Mouse (Mus musculus): ENCODE measurements at regions not wholly inside any gene's neighbourhood (a gene's known extent, or its start where the extent isn't known, plus 50 kb on each side); places are given as distances from the start of the nearest gene placed in this dataset.

GRCm38 (mm10) chr14:80247575-80247974 lies 263.7 kb downstream of the Olfm4 start:
- DNase-seq: no peak

GRCm38 (mm10) chr14:80249882-80250281 lies 266.0 kb downstream of the Olfm4 start:
- no peak for DNase-seq

GRCm38 (mm10) chr14:80257086-80257485 lies 273.2 kb downstream of the Olfm4 start:
- DNase-seq: no peak

- no peak for DNase-seq
Measured at GRCm38 (mm10) chr14:80263173-80263572, 279.3 kb downstream of the Olfm4 start.

- no peak for DNase-seq
Measured at GRCm38 (mm10) chr14:80265081-80265480, 281.2 kb downstream of the Olfm4 start.

- DNase-seq: peak in 1 of 2 experiments; percentile 2
Measured at GRCm38 (mm10) chr14:80269179-80269951, 285.5 kb downstream of the Olfm4 start.

- no peak for DNase-seq
Measured at GRCm38 (mm10) chr14:80270063-80270462, 286.2 kb downstream of the Olfm4 start.

GRCm38 (mm10) chr14:80280188-80280587 lies 296.3 kb downstream of the Olfm4 start:
- no peak for DNase-seq

GRCm38 (mm10) chr14:80283726-80284125 lies 299.8 kb downstream of the Olfm4 start:
- no peak for DNase-seq

GRCm38 (mm10) chr14:80291360-80291759 lies 307.5 kb downstream of the Olfm4 start:
- no peak for DNase-seq

- no peak for DNase-seq
Measured at GRCm38 (mm10) chr14:80293378-80293777, 309.5 kb downstream of the Olfm4 start.

- no peak for DNase-seq
Measured at GRCm38 (mm10) chr14:80329651-80330050, 345.8 kb downstream of the Olfm4 start.

GRCm38 (mm10) chr14:80362024-80362622 lies 378.2 kb downstream of the Olfm4 start:
- no peak for DNase-seq

GRCm38 (mm10) chr14:80369448-80370153 lies 385.7 kb downstream of the Olfm4 start:
- no peak for DNase-seq

GRCm38 (mm10) chr14:80374290-80374689 lies 390.4 kb downstream of the Olfm4 start:
- no peak for DNase-seq

- DNase-seq: no peak
Measured at GRCm38 (mm10) chr14:80377064-80377463, 393.2 kb downstream of the Olfm4 start.

GRCm38 (mm10) chr14:80391418-80391817 lies 407.5 kb downstream of the Olfm4 start:
- no peak for DNase-seq

- DNase-seq: no peak
Measured at GRCm38 (mm10) chr14:80408317-80408716, 424.4 kb downstream of the Olfm4 start.

- DNase-seq: no peak
Measured at GRCm38 (mm10) chr14:80418810-80419325, 435.0 kb downstream of the Olfm4 start.

- no peak for DNase-seq
Measured at GRCm38 (mm10) chr14:80443820-80444219, 459.9 kb downstream of the Olfm4 start.

GRCm38 (mm10) chr14:80471470-80471869 lies 487.6 kb downstream of the Olfm4 start:
- DNase-seq: no peak

GRCm38 (mm10) chr14:80479918-80480317 lies 496.0 kb downstream of the Olfm4 start:
- DNase-seq: no peak

- no peak for DNase-seq
Measured at GRCm38 (mm10) chr14:80482771-80483170, 498.9 kb downstream of the Olfm4 start.

GRCm38 (mm10) chr14:80484256-80484655 lies 500.4 kb downstream of the Olfm4 start:
- no peak for DNase-seq
